Mouse (Mus musculus) bone marrow, adult 2 months (tissue): Measurements from ENCODE around the gene Hfe2. TPM values are rescaled to one million over a fixed set of nuclear protein-coding genes. Genes with fewer than 3 reads are reported as not detected.

Experiments used
- H3K27ac ChIP-seq: fragments of 200-500 bp; 2 replicates; pipeline ENCODE4 v1.5.1; 2012; ENCODE audit warnings: low read depth, mild to moderate bottlenecking, control low read depth, inconsistent platforms, low read length; ENCODE audit not compliant: control insufficient read depth, poor library complexity, insufficient read depth
- H3K4me1 ChIP-seq: fragments of 200-500 bp; 2 replicates; pipeline ENCODE4 v1.6.1; 2011; ENCODE audit warnings: low read length; ENCODE audit not compliant: control insufficient read depth, insufficient read depth
- H3K4me3 ChIP-seq: fragments of 200-500 bp; replicated peaks from 2 replicates; pipeline ENCODE3; 2011; ENCODE audit warnings: mild to moderate bottlenecking, low read depth, low read length, control low read depth; ENCODE audit not compliant: control insufficient read depth
- CTCF ChIP-seq: fragments of 200-500 bp; IDR thresholded peaks from 2 replicates; pipeline ENCODE4 v1.5.1; 2011; ENCODE audit warnings: low read length, control low read depth; ENCODE audit not compliant: control insufficient read depth, insufficient read depth
- POLR2A ChIP-seq: fragments of 200-500 bp; IDR thresholded peaks from 2 replicates; pipeline ENCODE4 v1.6.1; 2011; ENCODE audit warnings: low read depth, mild to moderate bottlenecking, control low read depth, low read length, borderline replicate concordance; ENCODE audit not compliant: control insufficient read depth
- WGBS: fragments of 180-500 bp; shearing (Covaris S2); methylation state at CpG from one replicate; pipeline ENCODE4 v1.1.7; 2018; 5-methylcytosine and 5-hydroxymethylcytosine counted together
- polyA plus RNA-seq: library from polyadenylated mRNA; stranded (reverse); fragments of >200 nt; gene quantifications from 2 replicates; pipeline ENCODE4 v1.2.4, GENCODE M21; 2011; ENCODE audit warnings: low replicate concordance; ENCODE audit not compliant: missing spikeins, insufficient read depth, insufficient read length

The Hfe2 gene
- polyA plus RNA-seq, 1 experiment = 0.75 TPM

GRCm38 (mm10) chr3:96563911-96564632, 39.1 kb downstream of the Hfe2 start:
- Histone ChIP-seq H3K4me3 (no peak overlapping the region), H3K4me1 (peaks cover 8% of the 10 kb centered on the region), H3K27ac (peak overlapping the region; percentile 64)
- WGBS = 23% methylated on average over 10 of the region's 10 CpGs
- TF ChIP-seq POLR2A = no peak
- no peak for TF ChIP-seq CTCF

DNA sequence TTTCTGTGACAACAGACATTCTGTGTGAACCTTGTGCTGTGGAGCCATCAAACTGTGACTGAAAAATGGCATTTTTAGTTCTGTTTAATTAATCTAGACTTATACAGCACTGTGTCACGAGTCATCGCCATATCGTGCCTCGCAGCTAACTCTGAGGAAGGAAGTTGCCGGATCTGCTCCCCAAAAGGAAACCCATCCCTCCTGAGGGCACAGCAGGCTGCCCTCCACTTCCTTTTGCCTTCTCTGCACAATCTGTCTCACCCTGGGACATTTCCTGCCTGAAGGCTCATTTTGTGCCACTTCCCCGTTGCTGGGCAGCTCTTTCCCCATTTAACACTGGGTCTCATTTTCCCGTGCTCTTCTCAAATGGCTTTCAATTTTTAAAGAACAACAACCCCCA, 39.7 kb downstream of the Hfe2 start:
- 1% methylated on average over 7 of the region's 7 CpGs for WGBS
- Histone ChIP-seq H3K4me1 (peaks cover 8% of the 10 kb centered on the region), H3K27ac (peak overlapping the region; percentile 64), H3K4me3 (peak overlapping the region; percentile 2)
- no peak for TF ChIP-seq CTCF
- no peak for TF ChIP-seq POLR2A

DNA sequence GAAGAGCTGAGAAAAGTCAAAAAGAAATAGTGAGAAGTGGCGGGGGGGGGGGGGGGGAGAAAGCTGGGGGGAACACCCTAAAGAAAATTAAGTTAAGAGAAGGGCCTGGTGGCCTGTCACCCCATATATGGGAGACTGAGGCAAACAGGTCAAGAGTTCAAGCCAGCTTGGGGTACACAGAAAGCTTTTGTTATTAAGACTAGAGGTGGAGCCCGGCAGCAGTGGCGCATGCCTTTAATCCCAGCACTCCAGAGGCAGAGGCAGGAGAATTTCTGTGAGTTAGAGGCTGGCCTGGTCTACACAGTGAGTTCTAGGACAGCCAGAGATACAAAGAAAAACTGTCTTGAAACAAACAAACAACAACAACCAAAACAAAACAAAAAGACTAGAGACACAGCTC, 40.1 kb downstream of the Hfe2 start:
- H3K27ac ChIP-seq = peak overlapping the region; percentile 49
- H3K4me1 ChIP-seq = peaks cover 8% of the 10 kb centered on the region
- WGBS = 55% methylated on average over 3 of the region's 3 CpGs
- no peak for TF ChIP-seq POLR2A
- TF ChIP-seq CTCF = no peak
- no peak overlapping the region for H3K4me3 ChIP-seq

- WGBS = 57% methylated on average over 8 of the region's 8 CpGs
- peak overlapping the region; percentile 30; the same call in 1 of the 2 replicates for H3K27ac ChIP-seq
- peaks cover 12% of the 10 kb centered on the region for H3K4me1 ChIP-seq
- TF ChIP-seq POLR2A (no peak), CTCF (no peak)
- H3K4me3 ChIP-seq = no peak overlapping the region
Observed at GRCm38 (mm10) chr3:96566661-96567450, 41.9 kb downstream of the Hfe2 start.

DNA sequence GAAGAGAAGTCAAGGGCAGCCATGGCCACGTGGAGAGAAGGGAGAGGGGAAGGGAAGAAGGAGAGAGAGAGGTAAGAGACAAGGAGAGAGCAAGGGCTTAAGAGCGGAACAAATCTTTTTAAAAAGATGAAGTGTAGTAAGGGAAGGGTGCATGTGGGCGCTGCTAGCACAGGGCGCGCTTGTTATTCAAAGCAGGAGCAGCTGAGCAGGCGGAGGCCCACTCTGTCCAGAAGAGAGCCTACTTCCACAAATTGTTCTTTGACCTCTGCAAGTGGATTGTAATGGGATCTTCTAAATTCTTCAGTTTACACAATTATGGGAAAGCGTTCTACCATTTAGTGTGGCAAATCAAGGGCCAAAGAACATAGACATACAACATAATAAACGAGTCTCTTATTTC, 43.6 kb downstream of the Hfe2 start:
- WGBS = 79% methylated on average over 8 of the region's 8 CpGs
- TF ChIP-seq CTCF = no peak
- no peak for TF ChIP-seq POLR2A
- H3K4me3 ChIP-seq = no peak overlapping the region
- no peak overlapping the region for H3K27ac ChIP-seq
- peaks cover 12% of the 10 kb centered on the region for H3K4me1 ChIP-seq

- TF ChIP-seq CTCF (no peak), POLR2A (no peak)
- Histone ChIP-seq H3K4me3 (no peak overlapping the region), H3K4me1 (peaks cover 9% of the 10 kb centered on the region), H3K27ac (no peak overlapping the region)
- WGBS = 88% methylated on average over 13 of the region's 13 CpGs
Observed at GRCm38 (mm10) chr3:96569506-96569905, 44.5 kb downstream of the Hfe2 start.

- 88% methylated on average over 11 of the region's 11 CpGs for WGBS
- no peak overlapping the region for H3K27ac ChIP-seq
- H3K4me3 ChIP-seq = no peak overlapping the region
- H3K4me1 ChIP-seq = peaks cover 9% of the 10 kb centered on the region
- TF ChIP-seq POLR2A = no peak
- TF ChIP-seq CTCF = no peak
Observed at GRCm38 (mm10) chr3:96569966-96570605, 45.1 kb downstream of the Hfe2 start.

- no peak overlapping the region for H3K27ac ChIP-seq
- no peak for TF ChIP-seq CTCF
- TF ChIP-seq POLR2A = no peak
- WGBS = 33% methylated on average over 7 of the region's 7 CpGs
- peaks cover 7% of the 10 kb centered on the region; the same call in 1 of the 2 replicates for H3K4me1 ChIP-seq
- no peak overlapping the region for H3K4me3 ChIP-seq
Observed at GRCm38 (mm10) chr3:96570643-96571042, 45.7 kb downstream of the Hfe2 start.
